Mouse (Mus musculus): ENCODE measurements around the gene Pnma1. TPM values are rescaled to one million over a fixed set of nuclear protein-coding genes. Genes with fewer than 3 reads are reported as not detected.

Gene Pnma1
- polyA plus RNA-seq, 1 experiment from 2014 or later, result 0.68 TPM

- 65% methylated on average over 1 of the region's 1 CpGs for WGBS
- Histone ChIP-seq H3K4me3 (no peak overlapping the region), H3K27me3 (replicated peaks) (no peaks in the 10 kb centered on the region), H3K4me1 (replicated peaks) (peaks cover 87% of the 10 kb centered on the region), H3K36me3 (peaks cover 12% of the 10 kb centered on the region), H3K9ac (no peak overlapping the region), H3K27ac (ENCODE audit: poor library complexity, severe bottlenecking) (peak overlapping the region; percentile 54; the same call in 1 of the 2 replicates), H3K4me2 (no peak overlapping the region), H3K9me3 (replicated peaks) (no peaks in the 10 kb centered on the region)
- ATAC-seq (ENCODE audit: insufficient number of reproducible peaks, low FRiP score), result no peak
These were observed 29.8 kb upstream of the Pnma1 start for GRCm38 (mm10) chr12:84178052-84178451.

- peak overlapping the region; percentile 79; the same call in 1 of the 2 replicates for H3K4me2 ChIP-seq
- no peak for ATAC-seq (ENCODE audit: insufficient number of reproducible peaks, low FRiP score)
- H3K4me3 ChIP-seq, result no peak overlapping the region
- no peaks in the 10 kb centered on the region for H3K9me3 ChIP-seq (replicated peaks)
- peaks cover 86% of the 10 kb centered on the region for H3K4me1 ChIP-seq (replicated peaks)
- H3K36me3 ChIP-seq, result peaks cover 19% of the 10 kb centered on the region
- peak overlapping the region; percentile 36; the same call in 1 of the 2 replicates for H3K9ac ChIP-seq
- no peaks in the 10 kb centered on the region for H3K27me3 ChIP-seq (replicated peaks)
- H3K27ac ChIP-seq (ENCODE audit: poor library complexity, severe bottlenecking), result peak overlapping the region; percentile 94
- 38% methylated on average over 6 of the region's 6 CpGs for WGBS
These were observed 28.8 kb upstream of the Pnma1 start for GRCm38 (mm10) chr12:84176886-84177765.

DNA sequence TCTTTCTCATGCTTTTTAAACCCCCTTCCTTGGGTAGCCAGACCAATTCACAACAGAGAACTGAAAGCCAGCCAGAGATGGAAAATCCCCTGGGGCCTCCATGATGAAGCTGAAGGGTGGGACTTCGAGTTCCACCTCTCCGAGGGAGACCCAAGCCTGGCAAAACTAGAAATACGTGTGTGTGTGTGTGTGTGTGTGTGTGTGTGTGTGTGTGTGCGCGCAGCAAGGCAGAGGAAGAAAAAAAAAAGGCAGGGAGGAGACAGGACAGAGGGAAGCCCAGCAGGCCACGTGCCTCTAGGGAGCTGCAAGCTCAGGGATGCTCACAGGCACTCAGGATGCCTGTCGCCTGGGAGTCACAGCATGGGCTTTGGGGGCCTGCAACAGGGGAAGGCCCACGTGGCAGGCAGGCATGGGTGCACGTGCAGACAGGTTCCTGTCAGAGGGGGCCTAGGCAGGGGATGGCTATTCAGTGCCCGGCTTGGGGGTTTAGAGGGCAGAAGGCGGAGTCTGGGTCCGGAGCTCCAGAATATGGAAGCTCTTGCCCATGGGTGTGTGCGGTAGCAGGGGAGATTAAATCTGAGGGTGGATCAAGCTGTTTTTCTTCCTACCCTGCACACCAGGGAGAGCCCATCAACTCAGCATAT is 28.0 kb upstream of the Pnma1 start:
- H3K9me3 ChIP-seq (replicated peaks), result no peaks in the 10 kb centered on the region
- peak; percentile 40; the same call in 1 of the 2 replicates for ATAC-seq (ENCODE audit: insufficient number of reproducible peaks, low FRiP score)
- 10% methylated on average over 12 of the region's 13 CpGs for WGBS

DNA sequence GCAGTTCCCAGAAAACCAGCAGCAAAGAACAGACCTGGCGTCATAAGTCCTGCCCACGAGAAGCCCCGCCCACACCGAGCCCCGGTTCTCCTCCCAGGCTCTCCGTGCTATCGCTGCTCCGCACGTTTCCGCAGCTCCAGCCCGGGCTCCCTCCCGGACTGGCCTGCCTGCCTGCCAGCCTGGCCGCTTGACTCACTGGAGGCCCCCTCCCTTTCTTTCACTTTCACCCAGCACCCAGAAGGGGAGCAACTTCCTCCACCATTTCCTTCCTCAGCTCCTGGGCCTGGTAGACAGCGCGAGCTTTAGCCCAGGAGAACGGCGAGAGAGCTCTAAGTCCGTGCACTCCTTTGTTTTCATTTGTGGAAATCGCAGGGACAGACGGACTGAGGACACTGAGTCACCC is 27.4 kb upstream of the Pnma1 start:
- peak overlapping the region; percentile 46 for H3K4me3 ChIP-seq
- no peaks in the 10 kb centered on the region for H3K27me3 ChIP-seq (replicated peaks)
- H3K4me2 ChIP-seq, result peak overlapping the region; percentile 79
- H3K9ac ChIP-seq, result peak overlapping the region; percentile 74
- peak; percentile 89 for ATAC-seq (ENCODE audit: insufficient number of reproducible peaks, low FRiP score)
- peaks cover 72% of the 10 kb centered on the region for H3K4me1 ChIP-seq (replicated peaks)
- no peaks in the 10 kb centered on the region for H3K9me3 ChIP-seq (replicated peaks)
- peaks cover 33% of the 10 kb centered on the region for H3K36me3 ChIP-seq
- peak overlapping the region; percentile 94 for H3K27ac ChIP-seq (ENCODE audit: poor library complexity, severe bottlenecking)
- under 1% methylated on average over 20 of the region's 20 CpGs for WGBS

More for the DNA sequence above, 28.0 kb upstream of the Pnma1 start:
- Histone ChIP-seq H3K4me3 (peak overlapping the region; percentile 46), H3K27ac (ENCODE audit: poor library complexity, severe bottlenecking) (peak overlapping the region; percentile 94), H3K4me2 (peak overlapping the region; percentile 79), H3K9ac (peak overlapping the region; percentile 74), H3K27me3 (replicated peaks) (no peaks in the 10 kb centered on the region), H3K36me3 (peaks cover 28% of the 10 kb centered on the region), H3K4me1 (replicated peaks) (peaks cover 78% of the 10 kb centered on the region)

DNA sequence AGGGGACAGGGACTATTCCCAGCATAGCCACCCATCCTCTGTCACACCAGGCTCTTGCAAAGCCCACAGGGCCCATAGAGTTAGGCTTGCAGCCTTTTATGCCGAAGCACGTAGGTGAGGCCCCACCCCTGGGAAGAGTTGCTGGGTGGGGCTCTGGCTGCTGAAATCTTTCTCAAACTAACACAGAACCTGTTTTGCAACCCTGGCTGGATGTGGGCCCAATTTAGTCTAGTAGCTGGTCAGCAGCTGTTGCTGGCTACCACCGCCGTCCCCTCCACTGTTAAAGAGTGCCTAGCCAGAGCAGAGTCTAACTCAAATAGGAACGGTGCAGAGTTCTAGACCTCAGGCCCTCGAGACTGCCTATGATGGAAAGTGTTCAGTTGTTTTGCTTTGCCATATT is 26.6 kb upstream of the Pnma1 start:
- ATAC-seq (ENCODE audit: insufficient number of reproducible peaks, low FRiP score), result no peak
- Histone ChIP-seq H3K27me3 (replicated peaks) (no peaks in the 10 kb centered on the region), H3K4me3 (no peak overlapping the region), H3K27ac (ENCODE audit: poor library complexity, severe bottlenecking) (peak overlapping the region; percentile 94; the same call in 1 of the 2 replicates), H3K9me3 (replicated peaks) (no peaks in the 10 kb centered on the region), H3K9ac (0 out of 2 replicates have a peak overlapping the region, but pooled peaks have one; percentile 74), H3K4me1 (replicated peaks) (peaks cover 64% of the 10 kb centered on the region), H3K36me3 (peaks cover 36% of the 10 kb centered on the region), H3K4me2 (peak overlapping the region; percentile 79)
- 78% methylated on average over 6 of the region's 6 CpGs for WGBS

- peaks cover 40% of the 10 kb centered on the region for H3K36me3 ChIP-seq
- WGBS, result 62% methylated on average over 9 of the region's 9 CpGs
- no peaks in the 10 kb centered on the region for H3K27me3 ChIP-seq (replicated peaks)
- H3K4me2 ChIP-seq, result 0 out of 2 replicates have a peak overlapping the region, but pooled peaks have one; percentile 79
- H3K27ac ChIP-seq (ENCODE audit: poor library complexity, severe bottlenecking), result peak overlapping the region; percentile 94; the same call in 1 of the 2 replicates
- no peak for ATAC-seq (ENCODE audit: insufficient number of reproducible peaks, low FRiP score)
- peaks cover 58% of the 10 kb centered on the region for H3K4me1 ChIP-seq (replicated peaks)
- no peak overlapping the region for H3K4me3 ChIP-seq
- no peaks in the 10 kb centered on the region for H3K9me3 ChIP-seq (replicated peaks)
- H3K9ac ChIP-seq, result peak overlapping the region; percentile 17; the same call in 1 of the 2 replicates
These were observed 26.0 kb upstream of the Pnma1 start for GRCm38 (mm10) chr12:84174190-84174811.

GRCm38 (mm10) chr12:84173309-84173915 is 25.1 kb upstream of the Pnma1 start:
- Histone ChIP-seq H3K4me1 (replicated peaks) (peaks cover 49% of the 10 kb centered on the region), H3K27me3 (replicated peaks) (no peaks in the 10 kb centered on the region), H3K9ac (no peak overlapping the region), H3K36me3 (peaks cover 45% of the 10 kb centered on the region), H3K4me3 (no peak overlapping the region), H3K27ac (ENCODE audit: poor library complexity, severe bottlenecking) (no peak overlapping the region), H3K4me2 (no peak overlapping the region), H3K9me3 (replicated peaks) (no peaks in the 10 kb centered on the region)
- ATAC-seq (ENCODE audit: insufficient number of reproducible peaks, low FRiP score), result no peak
- WGBS, result 91% methylated on average over 13 of the region's 13 CpGs

GRCm38 (mm10) chr12:84172862-84173261 is 24.6 kb upstream of the Pnma1 start:
- 95% methylated on average over 17 of the region's 17 CpGs for WGBS
- Histone ChIP-seq H3K27me3 (replicated peaks) (no peaks in the 10 kb centered on the region), H3K4me2 (no peak overlapping the region), H3K9ac (no peak overlapping the region), H3K36me3 (peaks cover 45% of the 10 kb centered on the region), H3K27ac (ENCODE audit: poor library complexity, severe bottlenecking) (no peak overlapping the region), H3K9me3 (replicated peaks) (no peaks in the 10 kb centered on the region), H3K4me3 (no peak overlapping the region), H3K4me1 (replicated peaks) (peaks cover 44% of the 10 kb centered on the region)
- no peak for ATAC-seq (ENCODE audit: insufficient number of reproducible peaks, low FRiP score)

DNA sequence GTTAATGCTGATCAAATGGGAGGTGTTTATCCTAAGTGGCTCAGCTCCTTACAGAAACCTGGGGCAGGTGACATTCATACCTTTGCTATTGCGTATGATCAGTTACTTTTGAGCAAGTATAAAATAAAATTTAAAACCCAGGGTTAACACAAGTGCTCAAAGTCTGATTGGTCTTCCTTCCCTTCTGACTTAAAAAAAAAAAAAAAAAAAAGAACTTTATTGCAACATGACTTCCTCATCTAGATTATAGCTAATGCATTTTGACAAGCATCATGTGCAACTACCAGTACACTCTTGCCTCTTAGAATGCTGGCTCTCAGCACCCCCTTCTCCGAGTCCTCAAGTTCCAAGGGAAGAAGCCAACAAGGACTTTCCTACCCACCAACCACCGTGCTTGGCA is 23.9 kb upstream of the Pnma1 start:
- 92% methylated on average over 3 of the region's 3 CpGs for WGBS
- no peak for ATAC-seq (ENCODE audit: insufficient number of reproducible peaks, low FRiP score)
- no peaks in the 10 kb centered on the region for H3K9me3 ChIP-seq (replicated peaks)
- H3K27me3 ChIP-seq (replicated peaks), result no peaks in the 10 kb centered on the region
- H3K4me2 ChIP-seq, result no peak overlapping the region
- H3K4me1 ChIP-seq (replicated peaks), result peaks cover 39% of the 10 kb centered on the region
- H3K27ac ChIP-seq (ENCODE audit: poor library complexity, severe bottlenecking), result no peak overlapping the region
- peaks cover 45% of the 10 kb centered on the region for H3K36me3 ChIP-seq
- H3K9ac ChIP-seq, result no peak overlapping the region
- no peak overlapping the region for H3K4me3 ChIP-seq

DNA sequence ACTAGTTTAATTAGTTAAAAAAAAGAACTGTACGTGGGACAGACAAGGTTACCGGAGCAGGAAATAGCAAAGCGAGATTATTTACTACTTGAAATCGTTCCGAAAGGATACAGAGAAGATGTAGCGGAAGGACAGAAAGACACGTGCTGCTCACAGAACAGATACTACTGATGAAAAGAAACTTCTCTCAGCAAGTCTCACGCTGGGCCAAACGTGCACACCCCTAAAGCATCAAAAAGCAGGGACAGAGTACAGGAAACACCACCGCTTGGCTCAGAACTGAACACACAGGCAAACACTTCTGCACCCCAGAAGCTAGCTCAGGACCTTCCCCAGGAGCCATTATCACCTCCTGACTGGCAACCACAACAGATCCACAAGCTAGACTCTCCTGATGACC is 22.3 kb upstream of the Pnma1 start:
- Histone ChIP-seq H3K27me3 (replicated peaks) (no peaks in the 10 kb centered on the region), H3K4me2 (no peak overlapping the region), H3K36me3 (peaks cover 45% of the 10 kb centered on the region), H3K9me3 (replicated peaks) (no peaks in the 10 kb centered on the region), H3K4me3 (no peak overlapping the region), H3K4me1 (replicated peaks) (peaks cover 37% of the 10 kb centered on the region), H3K9ac (no peak overlapping the region), H3K27ac (ENCODE audit: poor library complexity, severe bottlenecking) (no peak overlapping the region)
- WGBS, result 86% methylated on average over 10 of the region's 10 CpGs
- ATAC-seq (ENCODE audit: insufficient number of reproducible peaks, low FRiP score), result no peak

All from heart, embryonic 12.5 days (tissue).